Mouse (Mus musculus) G1E (cell line): ENCODE data around the gene Pzp. TPM values are rescaled to one million over a fixed set of nuclear protein-coding genes. Genes with fewer than 3 reads are reported as not detected.
A peak's percentile ranks its signal among the peaks of the same experiment; 100 is the strongest.

Experiments used
- ATAC-seq: 2 replicates; pipeline ENCODE4 v1.8.0; 2016; ENCODE audit warnings: mild to moderate bottlenecking; ENCODE audit not compliant: insufficient number of reproducible peaks, poor library complexity, low FRiP score, severe bottlenecking; ENCODE audit errors: extremely low read depth
- DNase-seq: peaks from one replicate; pipeline ENCODE4 v3.0.0; 2012; ENCODE audit warnings: low spot score
- H3K27me3 ChIP-seq: 2 replicates; pipeline ENCODE4 v1.6.1; 2012; ENCODE audit warnings: mild to moderate bottlenecking, low read length, inconsistent platforms; ENCODE audit not compliant: insufficient read depth
- H3K36me3 ChIP-seq: replicated peaks from 2 replicates; pipeline ENCODE3; 2012; ENCODE audit warnings: mild to moderate bottlenecking, inconsistent platforms
- H3K4me1 ChIP-seq: 2 replicates; pipeline ENCODE4 v1.6.1; 2012; ENCODE audit warnings: low read depth, low read length, inconsistent platforms, mixed read lengths; ENCODE audit not compliant: insufficient read depth
- H3K4me3 ChIP-seq: 2 replicates; pipeline ENCODE4 v1.5.1; 2012; ENCODE audit warnings: low read depth, mild to moderate bottlenecking, inconsistent platforms, low read length, moderate library complexity, mixed read lengths
- H3K9me3 ChIP-seq: replicated peaks from 2 replicates; pipeline ENCODE4 v1.6.1; 2012; ENCODE audit warnings: inconsistent platforms
- CTCF ChIP-seq: IDR thresholded peaks from 2 replicates; pipeline ENCODE4 v1.5.1; 2012; ENCODE audit warnings: low read depth, low read length, inconsistent platforms, mixed read lengths
- GATA1 ChIP-seq: IDR thresholded peaks from 2 replicates; pipeline ENCODE4 v1.6.1; 2012; ENCODE audit warnings: borderline replicate concordance, low read length, inconsistent platforms, mixed read lengths
- GATA2 ChIP-seq: IDR thresholded peaks from 2 replicates; pipeline ENCODE4 v1.6.1; 2012; ENCODE audit warnings: low read depth, low read length, inconsistent platforms, borderline replicate concordance
- POLR2AphosphoS5 ChIP-seq: IDR thresholded peaks from 2 replicates; pipeline ENCODE4 v1.6.1; 2012; ENCODE audit warnings: low read depth, low read length, inconsistent platforms; ENCODE audit not compliant: insufficient replicate concordance
- TAL1 ChIP-seq: conservative IDR thresholded peaks from 2 replicates; pipeline ENCODE4 v1.6.1; 2012; ENCODE audit warnings: low read depth, low read length, inconsistent platforms, mixed read lengths
- polyA plus RNA-seq: library from polyadenylated mRNA; stranded (reverse); fragments of >175 nt; gene quantifications from 2 replicates; pipeline ENCODE4 v1.2.3, GENCODE M21; 2012
- total RNA-seq, 2 experiments: library from RNA; stranded (forward) in 1 of 2; stranded (reverse) in 1 of 2; fragments of 200-1000 nt in 1 of 2; fragments of >200 nt in 1 of 2; fragmentation: Nextera tagmentation in 1 of 2; gene quantifications; 2 replicates each; pipeline ENCODE4 v1.2.3; 2014 to 2017

The Pzp gene
- total and polyA plus RNA-seq, 3 experiments, result 0.05 TPM; not detected in 2

GRCm38 (mm10) chr6:128440238-128440637 lies 86.3 kb downstream of the Pzp start:
- H3K4me1 ChIP-seq, result peaks cover 27% of the 10 kb centered on the region
- DNase-seq, result no peak
- H3K4me3 ChIP-seq, result no peak overlapping the region
- no peaks in the 10 kb centered on the region for H3K27me3 ChIP-seq
- ATAC-seq, result no peak
- TF ChIP-seq TAL1, result no peak
- H3K9me3 ChIP-seq, result no peaks in the 10 kb centered on the region
- peaks cover 21% of the 10 kb centered on the region for H3K36me3 ChIP-seq

GRCm38 (mm10) chr6:128438871-128439341 lies 87.6 kb downstream of the Pzp start:
- Histone ChIP-seq H3K9me3 (no peaks in the 10 kb centered on the region), H3K4me3 (peak overlapping the region; percentile 97), H3K27me3 (no peaks in the 10 kb centered on the region), H3K4me1 (peaks cover 37% of the 10 kb centered on the region), H3K36me3 (peaks cover 34% of the 10 kb centered on the region)
- ATAC-seq (0 out of 2 replicates have a peak, but pooled peaks have one; percentile 0), DNase-seq (no peak)
- TF ChIP-seq TAL1 (no peak), CTCF (no peak), POLR2AphosphoS5 (no peak), GATA1 (no peak), GATA2 (no peak)

- Histone ChIP-seq H3K9me3 (no peaks in the 10 kb centered on the region), H3K4me1 (peaks cover 42% of the 10 kb centered on the region), H3K36me3 (peaks cover 39% of the 10 kb centered on the region), H3K4me3 (peak within 1 kb of the TSS; percentile 97), H3K27me3 (no peaks in the 10 kb centered on the region)
- peak; percentile 94 for DNase-seq
- no peak for TF ChIP-seq POLR2AphosphoS5
- no peak for TF ChIP-seq GATA1
- no peak for TF ChIP-seq TAL1
- peak; percentile 73 for ATAC-seq
These were observed 88.1 kb downstream of the Pzp start, which contains the start of gene Fkbp4 for GRCm38 (mm10) chr6:128438317-128438870. Fkbp4 (minus strand) TSS chr6:128438677.

- Histone ChIP-seq H3K4me1 (peaks cover 48% of the 10 kb centered on the region), H3K9me3 (no peaks in the 10 kb centered on the region), H3K4me3 (peak overlapping the region; percentile 97), H3K36me3 (peaks cover 45% of the 10 kb centered on the region), H3K27me3 (no peaks in the 10 kb centered on the region; the same call in 1 of the 2 replicates)
- DNase-seq (peak; percentile 65), ATAC-seq (peak; percentile 52)
- TF ChIP-seq GATA2, result no peak
- no peak for TF ChIP-seq GATA1
- no peak for TF ChIP-seq TAL1
- TF ChIP-seq CTCF, result no peak
- no peak for TF ChIP-seq POLR2AphosphoS5
These were observed 88.7 kb downstream of the Pzp start for GRCm38 (mm10) chr6:128437731-128438316.

- ATAC-seq (no peak), DNase-seq (peak; percentile 18)
- Histone ChIP-seq H3K27me3 (no peaks in the 10 kb centered on the region; the same call in 1 of the 2 replicates), H3K4me3 (peak overlapping the region; percentile 97), H3K4me1 (peaks cover 49% of the 10 kb centered on the region), H3K36me3 (peaks cover 50% of the 10 kb centered on the region), H3K9me3 (no peaks in the 10 kb centered on the region)
- TF ChIP-seq POLR2AphosphoS5 (no peak), GATA1 (no peak), CTCF (no peak), GATA2 (no peak)
These were observed 89.2 kb downstream of the Pzp start for GRCm38 (mm10) chr6:128437288-128437687.

- Histone ChIP-seq H3K4me3 (peak overlapping the region; percentile 97; the same call in 1 of the 2 replicates), H3K9me3 (no peaks in the 10 kb centered on the region), H3K4me1 (peaks cover 49% of the 10 kb centered on the region), H3K27me3 (no peaks in the 10 kb centered on the region; the same call in 1 of the 2 replicates), H3K36me3 (peaks cover 58% of the 10 kb centered on the region)
- no peak for ATAC-seq
- DNase-seq, result no peak
- no peak for TF ChIP-seq POLR2AphosphoS5
- no peak for TF ChIP-seq CTCF
- TF ChIP-seq GATA1, result no peak
- no peak for TF ChIP-seq GATA2
These were observed 90.0 kb downstream of the Pzp start for GRCm38 (mm10) chr6:128436356-128437005.
